Mouse (Mus musculus) olfactory bulb, adult 2 months (tissue): ENCODE measurements around the gene Cdc14a. TPM values are rescaled to one million over a fixed set of nuclear protein-coding genes. Genes with fewer than 3 reads are reported as not detected.

Experiments
- H3K27ac ChIP-seq: fragments of 200-500 bp; 2 replicates; pipeline ENCODE4 v1.5.1; 2012; ENCODE audit warnings: low read depth, low read length; ENCODE audit not compliant: insufficient read depth
- H3K4me1 ChIP-seq: fragments of 200-500 bp; 2 replicates; pipeline ENCODE4 v1.6.1; 2012; ENCODE audit warnings: low read length; ENCODE audit not compliant: control insufficient read depth, insufficient read depth
- H3K4me3 ChIP-seq: fragments of 200-500 bp; 2 replicates; pipeline ENCODE4 v1.5.1; 2012; ENCODE audit warnings: mild to moderate bottlenecking, low read depth, low read length, moderate library complexity; ENCODE audit not compliant: insufficient read depth
- CTCF ChIP-seq: fragments of 200-500 bp; IDR thresholded peaks from 2 replicates; pipeline ENCODE4 v1.5.1; 2012; ENCODE audit warnings: low read depth, mild to moderate bottlenecking, low read length, moderate library complexity; ENCODE audit not compliant: insufficient read depth
- POLR2A ChIP-seq: fragments of 200-500 bp; IDR thresholded peaks from 2 replicates; pipeline ENCODE4 v1.6.1; 2012; ENCODE audit warnings: mild to moderate bottlenecking, low read depth, low read length, moderate library complexity; ENCODE audit not compliant: insufficient read depth
- WGBS: fragments of 180-500 bp; shearing (Covaris S2); methylation state at CpG from one replicate; pipeline ENCODE4 v1.1.7; 2018; 5-methylcytosine and 5-hydroxymethylcytosine counted together
- polyA plus RNA-seq: library from polyadenylated mRNA; stranded (reverse); fragments of >200 nt; gene quantifications from 2 replicates; pipeline ENCODE4 v1.2.4, GENCODE M21; 2012; ENCODE audit warnings: low replicate concordance; ENCODE audit not compliant: missing spikeins, insufficient read depth, insufficient read length

Cdc14a gene
- polyA plus RNA-seq, 1 experiment, result not detected

DNA sequence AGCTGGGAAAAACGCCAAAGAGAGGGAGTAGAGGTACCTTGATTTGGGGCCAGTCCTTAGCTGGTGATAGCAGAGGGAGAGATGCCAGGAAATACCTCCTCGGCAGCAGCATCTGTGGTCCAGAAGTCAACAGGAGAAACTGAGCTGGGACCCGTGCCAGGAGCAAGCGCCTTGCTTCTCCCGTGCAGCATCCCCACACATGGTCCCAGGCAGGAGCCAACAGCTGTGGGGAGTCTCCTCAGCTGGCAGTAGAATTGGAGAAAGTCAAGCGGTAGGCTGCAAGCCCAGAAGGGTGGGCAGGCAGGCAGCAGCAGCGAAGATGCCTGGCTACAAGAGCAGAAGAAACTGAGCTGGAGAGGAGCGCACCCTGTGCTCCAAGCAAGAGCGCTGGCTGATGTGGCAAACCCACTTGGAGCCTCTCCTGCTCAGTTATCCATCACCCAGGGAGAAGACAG is 170.7 kb downstream of the Cdc14a start, which contains the start of gene Gpr88:
Gene Gpr88 (minus strand): TSS at position 427 of the 455 bp plus-strand sequence.
- no peak within 1 kb of the TSS for H3K27ac ChIP-seq
- H3K4me3 ChIP-seq, result peak within 1 kb of the TSS; percentile 47
- WGBS, result 3% methylated on average over 9 of the region's 9 CpGs
- TF ChIP-seq CTCF, result no peak
- TF ChIP-seq POLR2A, result no peak
- H3K4me1 ChIP-seq, result peaks cover 19% of the 10 kb centered on the region

DNA sequence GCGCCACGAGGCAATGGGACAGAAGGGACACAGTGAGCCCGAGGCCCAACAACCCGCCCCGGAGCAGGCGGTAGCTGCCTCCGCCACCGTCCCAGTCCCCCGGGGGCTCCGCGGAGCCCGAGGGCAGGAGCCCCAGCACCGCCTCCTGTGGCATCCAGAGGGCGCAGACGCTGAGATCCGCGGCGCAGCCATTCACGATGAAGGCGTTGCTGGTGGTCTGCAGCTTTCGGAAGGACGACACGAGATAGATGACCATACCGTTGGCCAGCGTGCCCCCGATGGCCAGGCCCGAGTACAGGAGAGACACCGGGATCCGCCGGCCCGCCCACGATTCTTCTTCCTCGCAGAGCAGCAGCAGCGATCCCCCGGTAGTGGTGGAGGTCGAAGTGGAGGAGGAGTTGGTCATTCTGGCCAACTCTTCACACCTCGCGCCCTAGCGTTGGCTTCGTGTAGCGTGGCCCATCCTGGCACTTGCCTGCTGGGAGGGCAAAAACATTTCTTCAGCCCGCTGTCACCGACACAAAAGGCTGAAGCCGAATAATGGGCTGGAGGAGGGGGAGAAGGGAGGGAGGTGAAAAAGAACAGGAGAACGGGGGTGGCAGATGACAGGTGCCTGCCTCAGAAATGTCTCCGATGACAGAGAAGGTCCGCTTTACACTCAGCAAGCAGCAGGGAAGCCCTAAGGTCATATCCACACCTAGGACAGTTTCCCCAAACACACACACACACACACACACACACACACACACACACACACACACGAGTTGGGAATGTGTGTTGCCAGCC is 171.4 kb downstream of the Cdc14a start:
- no peak overlapping the region for H3K27ac ChIP-seq
- 1% methylated on average over 48 of the region's 48 CpGs for WGBS

DNA sequence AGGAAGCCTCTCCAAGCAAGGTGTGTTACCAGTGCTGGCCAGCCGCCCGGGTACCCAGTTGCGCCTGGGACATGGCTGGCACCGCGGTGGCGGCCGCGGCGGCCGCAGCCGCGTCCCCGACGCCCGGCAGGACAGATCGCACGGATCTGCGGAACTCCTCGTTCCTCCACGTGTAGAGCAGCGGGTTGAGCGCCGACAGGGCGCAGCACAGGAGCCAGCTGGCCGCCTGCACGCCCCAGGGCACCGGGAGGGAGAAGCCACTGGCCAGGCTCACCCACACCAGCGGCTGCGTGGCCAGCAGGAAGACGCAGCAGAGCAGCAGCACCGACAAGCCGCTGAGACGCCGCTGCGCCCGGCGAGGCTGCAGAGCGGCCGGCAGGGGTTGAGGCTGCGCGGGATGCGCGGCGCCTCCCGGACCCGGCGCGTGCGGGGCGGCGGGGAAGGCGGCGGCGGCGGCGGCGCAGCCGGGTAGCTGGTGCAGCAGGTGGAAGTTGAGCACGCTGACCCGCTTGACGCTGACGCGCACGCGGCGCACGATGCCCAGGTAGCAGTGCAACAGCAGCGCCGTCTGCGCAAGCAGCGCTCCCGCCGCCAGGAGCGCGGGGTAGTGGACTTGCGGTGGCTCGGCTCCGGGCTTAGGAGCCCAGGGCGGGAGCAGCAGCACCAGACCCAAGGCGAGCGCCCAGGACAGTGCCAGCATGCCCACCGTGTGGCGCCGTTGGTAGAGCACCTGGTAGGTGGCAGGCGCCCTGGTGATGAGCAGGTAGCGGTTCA is 172.2 kb downstream of the Cdc14a start:
- no peak for TF ChIP-seq CTCF
- TF ChIP-seq POLR2A, result no peak
- H3K27ac ChIP-seq, result no peak overlapping the region
- H3K4me3 ChIP-seq, result peak overlapping the region; percentile 47
- under 1% methylated on average over 86 of the region's 86 CpGs for WGBS
- H3K4me1 ChIP-seq, result peaks cover 19% of the 10 kb centered on the region

More for the DNA sequence above, 171.4 kb downstream of the Cdc14a start:
- TF ChIP-seq CTCF (peak; percentile 20; the same call in 1 of the 2 replicates), POLR2A (no peak)
- Histone ChIP-seq H3K4me1 (peaks cover 19% of the 10 kb centered on the region), H3K4me3 (peak overlapping the region; percentile 47)

DNA sequence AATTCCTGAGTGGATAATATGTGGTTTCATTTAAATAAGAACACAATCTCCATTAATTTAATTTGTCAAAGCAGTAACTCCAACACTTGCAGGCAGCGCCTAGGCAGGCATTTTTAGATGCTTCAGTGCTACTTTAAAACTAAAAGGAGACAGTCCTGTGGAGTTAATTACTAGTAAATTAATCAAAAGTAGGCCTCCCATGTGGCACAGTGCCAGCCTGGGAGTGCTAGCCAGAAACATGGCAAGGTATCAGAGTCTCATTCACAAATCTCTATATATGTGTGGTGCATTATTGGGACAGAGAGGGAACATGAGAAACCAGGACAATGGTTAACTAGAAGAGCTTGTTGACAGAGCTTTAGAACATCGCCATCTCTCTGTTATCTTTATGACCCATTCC is 174.8 kb downstream of the Cdc14a start:
- no peak for TF ChIP-seq POLR2A
- TF ChIP-seq CTCF, result no peak
- H3K27ac ChIP-seq, result no peak overlapping the region
- no peak overlapping the region for H3K4me3 ChIP-seq
- WGBS, result 58% methylated on average over 2 of the region's 2 CpGs
- peaks cover 19% of the 10 kb centered on the region for H3K4me1 ChIP-seq

DNA sequence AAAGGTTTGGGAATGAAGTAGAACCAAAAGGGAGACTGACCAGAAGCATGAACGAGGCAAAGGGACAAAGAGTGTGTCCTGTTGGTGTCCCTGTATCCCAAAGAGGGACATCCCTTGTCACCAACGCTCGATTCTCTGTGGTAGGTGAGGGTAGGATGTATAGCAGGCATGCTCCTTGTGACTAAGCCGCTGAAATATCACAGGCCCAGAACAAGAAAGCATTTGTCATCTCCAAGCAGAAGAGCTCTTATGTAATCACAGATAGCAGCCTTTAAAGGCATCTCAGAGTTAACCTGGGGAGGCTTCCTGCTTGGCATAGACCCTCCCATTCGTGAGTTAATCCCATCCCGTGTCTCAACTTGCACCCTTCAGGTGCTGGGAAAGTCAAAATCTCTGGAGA is 179.4 kb downstream of the Cdc14a start:
- no peak overlapping the region for H3K27ac ChIP-seq
- no peaks in the 10 kb centered on the region for H3K4me1 ChIP-seq
- TF ChIP-seq CTCF, result no peak
- TF ChIP-seq POLR2A, result no peak
- H3K4me3 ChIP-seq, result no peak overlapping the region
- WGBS, result 79% methylated on average over 6 of the region's 6 CpGs

DNA sequence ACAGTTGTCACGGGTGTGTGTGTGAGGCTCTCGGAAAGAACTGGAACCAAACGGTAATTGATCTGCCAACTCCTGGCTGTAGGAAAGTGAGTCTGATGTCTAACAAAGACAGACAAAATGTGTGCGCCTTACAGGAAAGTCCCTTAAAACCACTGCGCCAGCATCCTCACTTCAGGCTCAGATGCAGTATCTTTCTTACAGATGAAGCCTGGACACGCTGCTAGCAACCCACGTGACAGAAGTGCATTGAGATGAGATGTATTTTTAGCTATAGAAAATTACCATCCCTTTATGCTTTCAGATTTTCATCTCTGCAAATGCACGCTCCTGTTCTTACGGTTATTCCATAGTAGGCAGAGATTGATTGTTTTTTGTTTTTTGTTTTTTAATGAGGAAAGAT is 181.1 kb downstream of the Cdc14a start:
- no peak overlapping the region for H3K27ac ChIP-seq

DNA sequence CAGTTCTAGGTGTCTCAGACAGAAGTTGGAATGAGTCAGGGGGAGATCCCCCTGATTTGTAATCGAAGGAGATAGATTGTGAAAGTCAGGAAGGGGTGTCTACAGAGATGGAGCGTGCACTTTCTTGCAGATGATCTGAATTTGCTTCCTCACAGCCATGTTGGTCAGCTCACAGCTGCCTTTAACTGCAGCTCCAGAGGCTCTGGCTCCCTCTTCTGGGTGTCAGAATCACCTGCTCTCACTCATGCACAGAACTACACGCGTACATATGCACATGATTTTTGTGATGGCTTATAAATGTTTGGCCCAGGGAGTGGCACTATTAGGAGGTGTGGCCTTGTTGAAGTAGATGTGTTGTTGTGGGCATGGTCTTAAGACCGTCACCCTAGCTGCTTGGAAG is 186.3 kb downstream of the Cdc14a start:
- Histone ChIP-seq H3K27ac (no peak overlapping the region), H3K4me3 (no peak overlapping the region), H3K4me1 (no peaks in the 10 kb centered on the region)
- no peak for TF ChIP-seq CTCF
- no peak for TF ChIP-seq POLR2A
- 94% methylated on average over 5 of the region's 5 CpGs for WGBS

More for the DNA sequence above, 181.1 kb downstream of the Cdc14a start:
- WGBS, result 77% methylated on average over 9 of the region's 9 CpGs
- Histone ChIP-seq H3K4me3 (no peak overlapping the region), H3K4me1 (no peaks in the 10 kb centered on the region)
- no peak for TF ChIP-seq POLR2A
- TF ChIP-seq CTCF, result no peak

DNA sequence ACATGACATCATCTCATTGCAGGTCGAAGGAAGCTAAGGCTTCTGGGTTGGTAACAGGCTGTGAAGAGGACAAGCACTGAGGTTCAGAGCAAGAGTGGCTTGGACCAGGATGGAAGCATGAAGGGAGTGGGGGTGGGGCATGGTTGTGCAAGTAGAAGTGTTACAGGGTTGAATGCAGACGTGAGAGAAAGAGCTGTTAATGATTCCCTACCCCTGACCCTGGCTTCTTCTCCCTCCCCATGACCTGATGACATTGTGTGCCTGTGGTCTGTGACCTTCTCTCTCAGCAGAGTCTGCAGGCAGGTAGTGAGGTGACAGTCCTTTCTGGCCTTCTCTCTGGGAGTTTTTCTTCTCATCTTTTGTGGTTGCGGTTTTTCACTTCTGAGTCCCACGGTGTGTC is 187.0 kb downstream of the Cdc14a start:
- Histone ChIP-seq H3K4me1 (no peaks in the 10 kb centered on the region), H3K27ac (no peak overlapping the region), H3K4me3 (no peak overlapping the region)
- 87% methylated on average over 4 of the region's 4 CpGs for WGBS
- no peak for TF ChIP-seq POLR2A
- TF ChIP-seq CTCF, result no peak

DNA sequence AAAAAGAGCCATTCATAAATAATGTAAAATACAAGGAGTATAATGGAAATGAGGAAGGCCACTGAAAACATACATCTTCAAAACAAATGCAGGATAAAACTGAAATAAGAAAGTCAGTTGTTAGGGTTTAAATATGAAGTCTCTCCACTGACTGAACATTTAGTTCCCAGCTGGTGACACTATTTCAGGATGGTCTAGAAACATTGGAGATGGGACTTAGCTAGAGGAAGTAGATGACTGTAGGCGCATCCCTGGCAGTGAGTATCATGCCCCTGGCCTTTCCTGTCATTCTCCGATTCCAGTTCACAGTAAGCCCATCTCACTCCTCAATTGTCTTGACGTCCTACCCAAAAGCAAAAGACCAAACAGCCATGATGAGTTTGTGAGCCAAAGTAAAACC is 190.3 kb downstream of the Cdc14a start:
- Histone ChIP-seq H3K4me1 (no peaks in the 10 kb centered on the region), H3K27ac (no peak overlapping the region), H3K4me3 (no peak overlapping the region)
- WGBS, result 85% methylated on average over 3 of the region's 3 CpGs
- no peak for TF ChIP-seq POLR2A
- TF ChIP-seq CTCF, result no peak
